Mouse (Mus musculus): ENCODE measurements at regions not wholly inside any gene's neighbourhood (a gene's known extent, or its start where the extent isn't known, plus 50 kb on each side); places are given as distances from the start of the nearest gene placed in this dataset.

GRCm38 (mm10) chr14:120607801-120608200, 129.6 kb downstream of the Rap2a start:
- Histone ChIP-seq H3K36me3 (no peaks in the 10 kb centered on the region), H3K27me3 (replicated peaks) (no peaks in the 10 kb centered on the region), H3K4me2 (replicated peaks) (no peak overlapping the region), H3K9me3 (no peaks in the 10 kb centered on the region), H3K4me1 (no peaks in the 10 kb centered on the region), H3K9ac (no peak overlapping the region), H3K4me3 (no peak overlapping the region), H3K27ac (no peak overlapping the region)
- no peak for ATAC-seq (ENCODE audit: low FRiP score, low read depth)
- 88% methylated on average over 3 of the region's 3 CpGs for WGBS

GRCm38 (mm10) chr14:120611311-120611710, 133.1 kb downstream of the Rap2a start:
- 100% methylated on average over 1 of the region's 1 CpGs for WGBS
- Histone ChIP-seq H3K4me2 (replicated peaks) (no peak overlapping the region), H3K9ac (no peak overlapping the region), H3K27me3 (replicated peaks) (no peaks in the 10 kb centered on the region), H3K4me3 (no peak overlapping the region), H3K9me3 (no peaks in the 10 kb centered on the region), H3K36me3 (no peaks in the 10 kb centered on the region), H3K27ac (no peak overlapping the region), H3K4me1 (no peaks in the 10 kb centered on the region)
- ATAC-seq (ENCODE audit: low FRiP score, low read depth): no peak

GRCm38 (mm10) chr14:120626223-120626935, 148.1 kb downstream of the Rap2a start:
- Histone ChIP-seq H3K4me3 (no peak overlapping the region), H3K27me3 (replicated peaks) (no peaks in the 10 kb centered on the region), H3K9ac (no peak overlapping the region), H3K4me2 (replicated peaks) (no peak overlapping the region), H3K4me1 (no peaks in the 10 kb centered on the region), H3K27ac (no peak overlapping the region), H3K9me3 (no peaks in the 10 kb centered on the region), H3K36me3 (no peaks in the 10 kb centered on the region)
- ATAC-seq (ENCODE audit: low FRiP score, low read depth): no peak
- 82% methylated on average over 9 of the region's 9 CpGs for WGBS

GRCm38 (mm10) chr14:120626936-120627277, 148.7 kb downstream of the Rap2a start:
- H3K9ac ChIP-seq: no peak overlapping the region
- H3K27me3 ChIP-seq (replicated peaks): no peaks in the 10 kb centered on the region
- no peak overlapping the region for H3K4me2 ChIP-seq (replicated peaks)
- no peak for ATAC-seq (ENCODE audit: low FRiP score, low read depth)
- no peaks in the 10 kb centered on the region for H3K36me3 ChIP-seq
- H3K27ac ChIP-seq: no peak overlapping the region
- 81% methylated on average over 4 of the region's 4 CpGs for WGBS
- no peak overlapping the region for H3K4me3 ChIP-seq
- H3K9me3 ChIP-seq: no peaks in the 10 kb centered on the region
- H3K4me1 ChIP-seq: no peaks in the 10 kb centered on the region

GRCm38 (mm10) chr14:120632771-120633170, 154.5 kb downstream of the Rap2a start:
- H3K27ac ChIP-seq: no peak overlapping the region
- ATAC-seq (ENCODE audit: low FRiP score, low read depth): no peak
- H3K9me3 ChIP-seq: no peaks in the 10 kb centered on the region
- no peak overlapping the region for H3K4me2 ChIP-seq (replicated peaks)
- H3K9ac ChIP-seq: no peak overlapping the region
- no peaks in the 10 kb centered on the region for H3K27me3 ChIP-seq (replicated peaks)
- no peaks in the 10 kb centered on the region for H3K36me3 ChIP-seq
- no peak overlapping the region for H3K4me3 ChIP-seq
- WGBS: 86% methylated on average over 5 of the region's 5 CpGs
- H3K4me1 ChIP-seq: no peaks in the 10 kb centered on the region

- 89% methylated on average over 6 of the region's 6 CpGs for WGBS
Observed at GRCm38 (mm10) chr14:120636726-120637400, 158.6 kb downstream of the Rap2a start.

GRCm38 (mm10) chr14:120637486-120638125, 159.4 kb downstream of the Rap2a start:
- Histone ChIP-seq H3K9me3 (no peaks in the 10 kb centered on the region), H3K9ac (no peak overlapping the region), H3K4me3 (no peak overlapping the region), H3K36me3 (no peaks in the 10 kb centered on the region), H3K27me3 (replicated peaks) (no peaks in the 10 kb centered on the region), H3K4me2 (replicated peaks) (no peak overlapping the region), H3K27ac (no peak overlapping the region), H3K4me1 (no peaks in the 10 kb centered on the region)
- no peak for ATAC-seq (ENCODE audit: low FRiP score, low read depth)
- WGBS: 72% methylated on average over 13 of the region's 13 CpGs

More at GRCm38 (mm10) chr14:120636726-120637400, 158.6 kb downstream of the Rap2a start:
- Histone ChIP-seq H3K27me3 (replicated peaks) (no peaks in the 10 kb centered on the region), H3K9ac (no peak overlapping the region), H3K4me2 (replicated peaks) (no peak overlapping the region), H3K9me3 (no peaks in the 10 kb centered on the region), H3K4me3 (no peak overlapping the region), H3K27ac (no peak overlapping the region), H3K36me3 (no peaks in the 10 kb centered on the region), H3K4me1 (no peaks in the 10 kb centered on the region)
- ATAC-seq (ENCODE audit: low FRiP score, low read depth): no peak

GRCm38 (mm10) chr14:120642591-120642990, 164.3 kb downstream of the Rap2a start:
- H3K27ac ChIP-seq: no peak overlapping the region
- no peaks in the 10 kb centered on the region for H3K4me1 ChIP-seq
- no peaks in the 10 kb centered on the region for H3K9me3 ChIP-seq
- WGBS: 87% methylated on average over 5 of the region's 5 CpGs
- no peaks in the 10 kb centered on the region for H3K36me3 ChIP-seq
- no peaks in the 10 kb centered on the region for H3K27me3 ChIP-seq (replicated peaks)
- no peak overlapping the region for H3K9ac ChIP-seq
- H3K4me2 ChIP-seq (replicated peaks): no peak overlapping the region
- no peak overlapping the region for H3K4me3 ChIP-seq
- no peak for ATAC-seq (ENCODE audit: low FRiP score, low read depth)

- 88% methylated on average over 7 of the region's 7 CpGs for WGBS
- Histone ChIP-seq H3K9me3 (no peaks in the 10 kb centered on the region), H3K4me3 (no peak overlapping the region), H3K9ac (no peak overlapping the region), H3K4me1 (no peaks in the 10 kb centered on the region), H3K27me3 (replicated peaks) (no peaks in the 10 kb centered on the region), H3K27ac (no peak overlapping the region), H3K4me2 (replicated peaks) (no peak overlapping the region), H3K36me3 (no peaks in the 10 kb centered on the region)
- no peak for ATAC-seq (ENCODE audit: low FRiP score, low read depth)
Observed at GRCm38 (mm10) chr14:120652034-120652433, 173.8 kb downstream of the Rap2a start.

- no peak for ATAC-seq (ENCODE audit: low FRiP score, low read depth)
- Histone ChIP-seq H3K4me1 (no peaks in the 10 kb centered on the region), H3K4me2 (replicated peaks) (no peak overlapping the region), H3K27ac (no peak overlapping the region), H3K9me3 (no peaks in the 10 kb centered on the region), H3K9ac (no peak overlapping the region), H3K27me3 (replicated peaks) (no peaks in the 10 kb centered on the region), H3K36me3 (no peaks in the 10 kb centered on the region), H3K4me3 (no peak overlapping the region)
- 78% methylated on average over 6 of the region's 6 CpGs for WGBS
Observed at GRCm38 (mm10) chr14:120660321-120660781, 182.1 kb downstream of the Rap2a start.

- Histone ChIP-seq H3K36me3 (no peaks in the 10 kb centered on the region), H3K27me3 (replicated peaks) (no peaks in the 10 kb centered on the region), H3K4me1 (no peaks in the 10 kb centered on the region), H3K9me3 (no peaks in the 10 kb centered on the region), H3K4me3 (no peak overlapping the region), H3K4me2 (replicated peaks) (no peak overlapping the region), H3K9ac (no peak overlapping the region), H3K27ac (no peak overlapping the region)
- 86% methylated on average over 5 of the region's 5 CpGs for WGBS
- ATAC-seq (ENCODE audit: low FRiP score, low read depth): no peak
Observed at GRCm38 (mm10) chr14:120661111-120661510, 182.9 kb downstream of the Rap2a start.

GRCm38 (mm10) chr14:120669665-120670064, 191.4 kb downstream of the Rap2a start:
- H3K27ac ChIP-seq: no peak overlapping the region
- no peak overlapping the region for H3K9ac ChIP-seq
- ATAC-seq (ENCODE audit: low FRiP score, low read depth): no peak
- no peaks in the 10 kb centered on the region for H3K9me3 ChIP-seq
- no peak overlapping the region for H3K4me2 ChIP-seq (replicated peaks)
- no peaks in the 10 kb centered on the region for H3K4me1 ChIP-seq
- no peak overlapping the region for H3K4me3 ChIP-seq
- no peaks in the 10 kb centered on the region for H3K27me3 ChIP-seq (replicated peaks)
- WGBS: 79% methylated on average over 5 of the region's 5 CpGs
- H3K36me3 ChIP-seq: no peaks in the 10 kb centered on the region
